Mouse (Mus musculus) activated CD4-positive, CD25-positive, alpha-beta regulatory T cell, adult 9 weeks (primary cell): ENCODE data around the gene Dcaf17. TPM values are rescaled to one million over a fixed set of nuclear protein-coding genes. Genes with fewer than 3 reads are reported as not detected.

Source experiments
- polyA plus RNA-seq: library from polyadenylated mRNA; unstranded; fragments of 100-300 nt; shearing (Covaris generic); gene quantifications from one replicate; pipeline ENCODE4 v1.2.1, GENCODE M21; 2017

The Dcaf17 gene
- polyA plus RNA-seq, result 49.7 TPM

DNA sequence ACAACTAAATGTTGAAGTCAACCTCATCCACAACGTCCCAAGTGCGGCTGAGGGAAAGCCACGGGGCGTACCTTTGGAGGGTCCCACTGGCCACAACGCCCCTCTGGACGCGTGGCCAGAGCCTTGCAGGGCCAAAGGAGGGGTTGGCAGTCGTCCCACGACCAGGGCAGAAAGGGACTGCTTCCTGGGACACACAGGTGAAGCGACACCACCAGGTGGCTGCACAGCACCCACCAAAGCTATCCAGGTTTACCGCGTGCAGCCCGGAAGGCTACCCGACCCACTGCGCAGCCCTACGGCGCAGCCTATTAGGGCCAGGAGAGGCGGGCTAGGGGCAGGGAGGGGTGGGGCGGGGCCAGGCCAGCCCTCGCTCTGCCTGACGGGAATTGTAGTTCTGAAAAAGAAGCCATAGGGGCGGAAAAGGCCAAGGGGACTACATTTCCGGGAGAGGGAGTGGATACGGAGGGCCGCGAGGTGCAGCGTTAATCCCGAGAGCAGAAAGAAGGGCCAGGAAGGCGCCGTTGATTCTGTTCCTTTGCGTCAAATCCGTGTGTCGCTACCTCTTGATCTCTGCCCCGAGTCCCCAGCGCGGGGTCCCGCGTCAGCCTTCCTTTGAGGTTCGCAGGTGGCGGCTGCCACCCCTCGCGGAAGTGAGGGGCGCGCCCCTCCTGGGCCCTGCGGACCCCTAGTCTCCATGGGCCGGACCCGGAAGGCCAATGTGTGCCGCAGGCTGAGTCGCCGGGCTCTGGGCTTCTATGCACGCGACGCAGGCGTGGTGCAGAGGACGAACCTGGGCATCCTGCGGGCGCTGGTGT is at the start of gene Dcaf17, which contains the start of gene Mettl8:
Gene Dcaf17, plus strand, starts transcription at position 29 of the 815 bp plus-strand sequence.
Gene Mettl8, minus strand, starts transcription at position 284 of the 815 bp plus-strand sequence.

DNA sequence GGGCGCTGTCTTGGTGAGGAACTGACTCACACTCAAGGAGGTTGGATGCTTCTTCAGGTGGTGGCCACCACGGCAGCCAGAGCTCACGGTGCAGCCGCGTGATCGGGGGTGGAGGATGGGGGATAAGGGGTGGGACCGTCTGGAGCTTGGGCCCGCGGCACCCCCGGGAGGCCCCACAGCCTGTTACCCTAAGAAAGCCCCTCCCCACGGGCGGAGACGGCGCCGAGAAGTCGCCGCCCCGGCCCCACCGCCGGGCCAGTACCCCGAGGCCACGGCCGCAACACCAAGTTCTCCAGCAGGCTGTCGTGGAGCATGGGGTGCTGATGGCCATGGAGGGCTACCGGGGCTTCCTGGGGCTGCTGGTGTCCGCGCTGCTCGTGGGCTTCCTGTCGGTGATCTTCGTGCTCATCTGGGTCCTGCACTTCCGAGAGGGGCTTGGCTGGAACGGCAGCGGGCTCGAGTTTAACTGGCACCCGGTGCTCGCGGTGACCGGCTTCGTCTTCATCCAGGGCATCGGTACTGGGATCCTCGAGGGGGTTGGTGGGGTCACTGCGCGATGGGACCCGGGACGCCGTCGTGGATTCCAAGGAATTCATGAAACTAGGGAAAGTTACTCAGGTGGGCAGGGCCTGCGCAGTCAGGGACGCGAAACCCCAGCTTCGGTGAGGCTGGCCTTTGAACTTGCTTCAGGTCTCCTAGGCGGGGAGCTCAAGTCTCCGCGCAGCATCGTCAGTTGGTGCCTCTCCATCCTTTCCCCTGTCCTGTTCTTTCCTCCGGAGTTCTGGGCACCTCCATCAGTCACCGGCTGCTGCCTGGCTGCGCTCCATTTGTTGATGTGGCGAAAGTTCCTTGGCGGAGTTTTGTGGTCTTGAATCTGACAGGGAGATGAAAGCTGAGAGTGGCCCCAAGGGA is 62.9 kb downstream of the Dcaf17 start, which contains the start of gene Cybrd1:
Gene Cybrd1, plus strand, starts transcription at position 127 of the 912 bp plus-strand sequence.

Other genes with a start within 250 kb of the Dcaf17 start
- 21.4 TPM for gene Tlk1, start 229.6 kb upstream of the Dcaf17 start, polyA plus RNA-seq
- 27.4 TPM for gene Mettl8, start 255 bp downstream of the Dcaf17 start, polyA plus RNA-seq
- 0.27 TPM for gene Cybrd1, start 62.6 kb downstream of the Dcaf17 start, polyA plus RNA-seq
- gene Dync1i2, start 156.4 kb downstream of the Dcaf17 start, polyA plus RNA-seq, result 44.5 TPM